Mouse (Mus musculus): ENCODE measurements at regions not wholly inside any gene's neighbourhood (a gene's known extent, or its start where the extent isn't known, plus 50 kb on each side); places are given as distances from the start of the nearest gene placed in this dataset.

DNA sequence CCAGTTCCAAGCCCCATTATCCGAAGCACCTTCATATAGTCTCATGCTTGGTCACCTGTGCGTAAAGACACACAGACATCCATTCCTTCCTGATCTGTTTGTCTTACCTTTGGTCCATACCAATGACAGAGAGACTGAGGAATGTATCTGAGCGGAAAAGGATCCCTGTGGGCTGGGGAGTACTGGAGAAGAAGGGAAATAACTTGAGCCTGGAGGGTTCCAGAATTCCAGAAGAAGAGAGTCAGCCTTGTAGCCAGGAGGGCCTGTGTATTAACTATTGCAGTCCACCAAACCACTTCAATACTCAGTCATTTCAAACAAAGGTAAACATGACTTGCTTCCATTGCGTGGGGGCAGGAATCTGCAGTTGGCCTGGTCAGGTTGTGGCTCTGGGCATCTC, 51.0 kb upstream of the Rybp start:
- 91% methylated on average over 4 of the region's 4 CpGs for WGBS
- ATAC-seq (replicated peaks; ENCODE audit: low FRiP score) (no peak), DNase-seq (ENCODE audit: low spot score) (no peak)
- Histone ChIP-seq H3K4me3 (ENCODE audit: low read depth, low read length) (no peak overlapping the region), H3K27me3 (ENCODE audit: control insufficient read depth, insufficient read depth, low read length) (peaks cover 24% of the 10 kb centered on the region), H3K9me3 (ENCODE audit: control insufficient read depth, low read length) (no peaks in the 10 kb centered on the region), H3K27ac (ENCODE audit: low read depth, low read length) (no peak overlapping the region), H3K9ac (ENCODE audit: low read length) (no peak overlapping the region), H3K36me3 (ENCODE audit: control insufficient read depth, insufficient read depth, low read length) (no peaks in the 10 kb centered on the region), H3K4me2 (ENCODE audit: low read depth, low read length, severe bottlenecking) (no peak overlapping the region), H3K4me1 (replicated peaks; ENCODE audit: control insufficient read depth, insufficient read depth, low read length) (peaks cover 16% of the 10 kb centered on the region)

Data from forebrain, embryonic 11.5 days (tissue).